Mouse (Mus musculus) 3T3-L1 (cell line): ENCODE measurements around the gene Endov.
A peak's percentile ranks its signal among the peaks of the same experiment; 100 is the strongest.

Experiments used
- DNase-seq: peaks from one replicate; pipeline ENCODE4 v3.0.0-alpha.2; 2015; ENCODE audit warnings: low read depth, low spot score

Endov gene

DNA sequence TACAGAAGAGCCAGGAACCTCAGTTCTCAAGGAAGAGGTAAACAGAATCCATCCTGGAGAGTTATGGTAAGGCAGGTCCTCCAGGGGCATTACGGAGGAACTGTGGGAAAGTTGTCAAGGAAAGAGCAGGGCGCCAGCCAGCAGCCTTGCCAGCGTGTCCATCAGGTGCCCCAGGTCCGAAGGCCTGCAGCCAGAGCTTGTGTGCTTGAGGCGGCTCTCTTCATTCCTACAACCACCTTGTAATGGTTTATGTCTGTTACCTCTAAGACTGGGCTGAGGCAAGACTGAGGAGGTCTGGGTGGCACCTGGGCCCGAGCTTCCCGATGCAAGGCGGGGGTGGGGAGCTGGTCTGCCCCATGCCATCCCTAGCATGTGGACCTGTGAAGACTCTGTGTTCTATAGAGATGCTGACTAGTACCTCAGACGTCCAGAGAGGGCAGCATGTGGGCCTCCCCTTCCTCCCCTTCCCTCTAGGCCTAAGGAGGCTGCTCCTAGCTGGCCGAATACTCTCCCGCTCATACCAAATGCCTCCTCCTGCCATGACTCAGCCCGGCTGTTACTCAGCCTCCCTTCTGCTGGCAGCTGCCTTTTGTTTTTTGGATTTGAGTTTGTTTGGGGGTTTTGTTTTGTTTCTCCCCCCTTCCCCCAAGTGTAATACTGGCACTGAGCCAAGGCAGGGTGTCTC lies 25.7 kb downstream of the Endov start:
- peak; percentile 92 for DNase-seq

DNA sequence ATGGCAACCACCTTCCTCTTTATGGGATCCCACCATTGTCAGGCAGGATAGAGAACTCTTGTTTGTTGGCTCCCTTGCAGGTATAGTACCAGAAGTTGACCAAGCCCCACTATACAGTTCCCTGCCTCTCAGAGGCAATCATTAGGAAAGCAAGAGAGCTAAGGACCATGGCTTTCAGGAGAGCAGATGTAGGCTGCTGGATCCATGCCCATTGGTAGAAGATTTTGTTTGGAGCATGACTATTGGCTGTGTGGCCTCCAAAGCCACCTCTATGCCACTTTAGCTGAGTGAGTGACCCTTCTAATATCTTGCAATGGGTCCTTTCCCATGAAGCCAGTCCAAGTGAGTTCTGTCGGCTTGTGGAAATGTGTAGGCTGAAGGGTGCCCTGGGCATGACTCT lies 28.2 kb downstream of the Endov start:
- no peak for DNase-seq

DNA sequence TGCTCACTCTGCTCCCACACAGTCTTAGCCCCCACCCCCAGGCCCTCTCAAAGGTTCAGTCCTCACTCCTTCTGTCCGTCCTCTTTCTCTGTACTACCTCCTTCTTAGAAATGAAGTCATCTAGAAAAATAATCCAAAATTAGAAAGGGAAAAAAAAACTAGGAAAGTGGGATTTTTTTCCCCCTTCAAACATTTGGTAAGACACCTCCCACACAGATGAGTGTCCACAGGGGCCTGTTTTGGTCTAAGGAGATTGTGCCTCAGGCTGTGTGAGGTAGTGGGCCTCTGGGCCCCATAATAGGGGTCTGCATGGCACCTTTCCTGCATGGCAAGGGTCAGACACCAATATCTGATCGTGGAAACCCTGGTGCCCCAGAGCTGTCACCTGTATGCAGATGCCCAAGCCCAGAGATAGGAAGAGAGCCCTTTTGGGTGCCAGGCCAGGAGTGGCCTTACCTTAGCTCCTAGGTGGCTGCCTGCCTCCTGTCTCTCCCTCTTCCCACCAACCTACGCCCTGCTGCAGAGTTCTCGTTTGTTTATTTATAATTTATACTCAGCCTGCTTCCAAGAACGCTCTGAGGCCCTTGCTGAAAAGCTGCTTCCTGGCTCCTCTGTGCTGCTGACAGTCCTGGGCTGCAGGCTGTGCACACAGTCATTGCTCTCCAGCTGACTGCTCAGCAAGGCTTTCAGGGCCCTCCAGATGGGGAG lies 29.0 kb downstream of the Endov start:
- no peak for DNase-seq

DNA sequence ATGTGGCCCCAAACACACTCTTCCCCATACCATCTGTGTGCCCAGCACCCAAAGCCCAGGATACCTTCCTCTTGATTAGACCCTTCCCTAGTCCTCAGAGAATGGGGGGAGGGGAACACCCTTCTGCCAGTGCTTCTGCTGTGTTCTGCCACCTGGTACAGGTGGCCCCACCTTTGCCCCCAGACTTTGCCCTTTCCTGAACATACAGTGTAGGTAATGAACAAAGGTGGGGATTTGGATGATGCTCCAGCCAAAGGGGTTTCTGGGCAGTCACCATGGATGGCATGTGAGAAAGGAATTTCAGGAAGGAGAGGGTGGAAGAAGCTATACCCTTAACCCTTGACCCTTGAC lies 29.5 kb downstream of the Endov start:
- DNase-seq: no peak

DNA sequence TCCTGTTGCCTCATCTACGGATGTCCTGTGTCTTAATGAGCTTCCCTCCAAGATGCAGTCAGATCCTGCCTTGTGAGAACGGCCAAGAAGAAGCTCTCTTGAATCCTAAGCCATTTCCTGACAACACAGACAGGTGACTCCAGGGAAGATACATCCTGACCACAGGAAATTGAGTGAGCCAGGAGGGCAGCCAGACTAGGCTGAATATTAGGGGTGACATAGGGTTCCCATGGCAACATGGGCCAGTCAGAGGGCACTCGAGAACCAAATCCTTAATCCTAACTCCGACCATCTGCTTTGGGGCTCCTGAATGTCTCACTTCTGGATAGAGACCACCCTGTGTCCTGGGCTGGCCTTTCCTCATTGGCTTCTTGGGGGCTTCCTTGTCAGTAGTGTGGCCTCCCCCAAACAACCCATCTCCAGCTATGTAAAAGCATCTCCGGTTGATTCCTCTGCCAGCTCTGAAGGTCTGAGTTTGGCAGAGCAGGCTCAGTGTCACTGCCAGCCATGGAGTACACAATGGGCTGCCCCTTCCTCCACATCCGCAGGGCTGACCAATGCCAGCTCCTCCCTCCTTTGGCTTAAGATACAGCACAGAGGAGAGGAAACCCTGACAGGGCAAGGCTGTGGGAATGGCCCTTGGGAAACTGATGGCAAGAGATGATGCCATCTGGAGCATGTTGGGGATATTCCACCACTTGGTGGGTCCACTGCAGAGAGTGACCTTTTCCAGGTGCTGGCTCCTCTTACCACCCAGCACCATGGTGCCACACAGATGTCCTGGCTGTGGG lies 31.0 kb downstream of the Endov start:
- no peak for DNase-seq

DNA sequence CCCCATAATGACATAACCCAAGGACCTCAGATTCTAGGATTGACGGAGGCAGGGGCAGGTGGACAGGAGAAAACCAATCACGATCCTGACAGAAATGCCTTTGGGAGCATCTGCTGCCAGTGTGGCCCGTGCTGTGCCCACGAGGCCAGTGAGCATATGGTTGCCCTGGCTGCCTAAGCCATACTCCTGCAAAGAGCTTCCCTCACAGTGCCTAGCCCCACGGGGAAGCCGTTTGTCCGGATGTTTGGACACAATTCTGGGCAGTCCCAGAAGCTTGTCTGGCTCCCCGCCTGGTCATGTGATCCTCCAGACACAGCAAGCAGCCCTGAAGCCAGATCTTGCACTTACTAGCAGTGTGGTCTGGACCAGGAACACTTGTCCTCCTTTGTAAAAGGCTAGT lies 31.6 kb downstream of the Endov start:
- DNase-seq: no peak

DNA sequence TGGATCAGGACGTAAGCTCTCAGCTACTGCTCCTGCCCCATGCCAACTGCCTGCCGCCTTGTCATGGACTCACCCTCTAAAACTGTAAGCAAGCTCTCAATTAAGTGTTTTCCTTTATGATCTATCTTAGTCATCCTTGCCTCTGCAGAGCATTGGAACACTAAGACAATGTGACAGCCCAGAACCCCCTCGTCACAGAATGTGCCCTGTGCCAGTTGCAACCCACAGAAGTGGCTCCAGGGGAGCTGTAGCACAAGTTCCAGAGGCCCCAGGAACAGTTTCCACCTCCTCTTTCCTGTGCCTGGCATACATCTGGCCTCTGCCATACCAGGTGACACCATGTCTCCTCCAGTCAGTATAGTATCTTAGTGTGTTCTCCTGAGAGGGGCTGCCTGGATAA lies 32.2 kb downstream of the Endov start:
- no peak for DNase-seq

DNA sequence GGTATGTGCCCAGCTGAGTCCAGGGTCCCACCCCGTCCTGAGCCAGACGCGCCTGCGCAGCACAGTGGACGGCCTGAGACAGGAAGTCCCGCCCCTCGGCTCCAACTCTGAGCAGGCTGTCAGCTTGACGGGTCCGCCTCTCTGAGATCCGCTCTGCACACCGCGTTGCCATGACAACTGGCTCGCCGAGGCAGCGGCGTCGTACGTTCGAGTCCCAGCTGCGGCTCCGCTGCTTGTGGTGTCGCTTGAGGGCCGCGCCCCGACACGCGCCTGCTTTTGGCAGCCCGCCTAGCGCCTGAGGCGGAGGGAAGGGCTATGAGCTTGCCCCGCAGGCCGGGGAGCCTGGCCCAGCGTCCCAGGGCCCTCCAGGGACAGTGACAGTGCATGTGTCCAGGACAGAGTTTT lies 33.4 kb downstream of the Endov start:
- DNase-seq: no peak

DNA sequence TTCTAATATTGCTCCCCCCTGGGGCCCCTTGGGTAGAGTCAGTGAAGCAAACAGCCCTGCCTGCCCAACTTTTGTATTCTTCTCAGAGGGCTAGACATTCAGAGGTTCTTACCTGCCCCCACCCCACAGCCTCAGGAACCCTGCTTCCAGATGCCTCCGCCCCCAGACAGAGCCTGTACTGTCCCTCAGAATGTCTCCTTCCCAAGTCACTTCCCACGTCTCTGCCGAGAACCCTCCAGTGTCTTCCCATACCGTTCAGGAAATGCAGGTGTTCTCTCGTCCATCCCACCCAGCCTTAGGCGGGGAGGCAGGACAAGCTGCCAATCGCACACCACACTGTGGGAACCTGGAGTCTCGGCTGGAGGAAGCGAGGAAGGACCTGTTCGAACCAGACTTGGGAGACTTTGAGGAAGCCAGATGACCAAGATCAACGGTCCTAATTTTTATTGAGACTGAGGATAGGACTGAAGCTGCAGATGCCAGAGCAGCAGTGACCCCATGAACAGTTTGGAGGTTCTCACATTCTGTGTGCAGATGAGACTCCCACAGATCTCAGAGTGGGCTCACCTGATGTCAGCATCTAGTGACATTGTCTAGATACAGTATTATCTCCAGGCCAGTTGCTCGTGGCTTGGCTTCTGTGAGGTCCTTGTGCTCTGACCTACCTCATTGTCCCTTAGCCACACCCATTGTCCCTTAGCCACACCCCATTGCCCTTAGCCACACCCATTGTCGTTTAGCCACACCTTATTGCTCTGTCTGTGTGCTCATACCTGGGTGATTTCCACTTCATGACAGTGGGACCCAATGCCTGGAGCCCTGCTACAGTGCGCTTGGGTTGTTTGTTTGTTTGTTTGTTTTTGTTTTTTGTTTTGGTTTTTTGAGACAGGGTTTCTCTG lies 35.2 kb downstream of the Endov start:
- no peak for DNase-seq

DNA sequence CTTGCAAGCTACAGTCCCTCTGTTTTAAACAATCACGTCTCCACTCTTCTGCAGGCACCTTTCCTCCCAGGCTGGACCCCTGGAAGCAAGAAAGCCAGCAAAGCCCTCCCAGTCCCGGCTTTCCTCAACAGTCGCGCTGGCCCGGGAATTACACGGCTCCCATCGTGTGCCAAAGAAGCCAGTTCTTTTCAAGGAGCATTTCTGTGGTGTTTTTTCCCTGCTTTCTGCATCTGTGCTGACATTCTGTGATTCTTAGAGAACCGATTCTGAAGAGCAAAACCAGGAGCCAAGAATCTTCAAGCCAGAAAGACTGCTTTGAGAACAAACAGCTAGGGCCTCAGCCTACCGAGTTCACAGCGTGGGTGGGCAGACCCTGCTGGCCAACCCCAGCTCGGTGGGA lies 37.8 kb downstream of the Endov start:
- DNase-seq: no peak

DNA sequence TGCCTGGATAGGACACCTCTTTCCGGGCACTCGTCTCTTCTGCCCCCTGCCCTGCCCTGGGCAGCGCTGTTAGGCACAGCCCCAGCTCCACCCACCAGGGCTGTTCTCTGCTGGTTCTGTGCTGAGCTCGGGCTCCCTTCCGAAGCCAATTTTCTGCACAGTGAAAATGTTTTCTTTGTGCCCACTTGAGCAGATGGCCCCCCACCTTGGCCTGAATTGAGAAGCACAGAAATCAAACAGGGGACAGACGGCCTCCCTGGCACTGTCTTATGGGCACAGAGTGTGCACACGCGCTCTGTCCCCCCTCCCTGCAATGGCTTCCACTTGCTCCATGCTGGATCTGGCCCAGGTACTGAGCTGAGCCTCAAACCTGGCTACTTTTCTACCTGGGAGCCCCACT lies 41.3 kb downstream of the Endov start:
- no peak for DNase-seq

DNA sequence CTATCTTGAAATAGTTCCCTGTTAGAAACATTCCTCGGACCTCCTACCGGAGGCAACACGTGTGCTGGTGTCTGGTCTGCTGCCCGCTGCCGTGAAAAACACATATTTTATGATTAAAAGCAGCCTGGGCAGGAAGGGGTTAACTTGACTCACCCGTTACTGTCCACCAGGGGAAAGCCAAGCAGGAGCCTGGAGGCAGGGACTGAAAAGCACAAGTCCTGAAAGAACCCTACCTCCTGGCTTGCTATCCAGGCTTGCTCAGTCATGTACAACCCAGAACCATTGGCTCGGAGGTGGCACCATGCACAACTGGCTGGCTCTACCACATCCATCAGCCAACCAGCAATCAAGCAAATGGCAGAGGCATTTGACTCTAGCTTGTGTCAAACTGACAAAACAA lies 42.6 kb downstream of the Endov start:
- peak; percentile 14 for DNase-seq

DNA sequence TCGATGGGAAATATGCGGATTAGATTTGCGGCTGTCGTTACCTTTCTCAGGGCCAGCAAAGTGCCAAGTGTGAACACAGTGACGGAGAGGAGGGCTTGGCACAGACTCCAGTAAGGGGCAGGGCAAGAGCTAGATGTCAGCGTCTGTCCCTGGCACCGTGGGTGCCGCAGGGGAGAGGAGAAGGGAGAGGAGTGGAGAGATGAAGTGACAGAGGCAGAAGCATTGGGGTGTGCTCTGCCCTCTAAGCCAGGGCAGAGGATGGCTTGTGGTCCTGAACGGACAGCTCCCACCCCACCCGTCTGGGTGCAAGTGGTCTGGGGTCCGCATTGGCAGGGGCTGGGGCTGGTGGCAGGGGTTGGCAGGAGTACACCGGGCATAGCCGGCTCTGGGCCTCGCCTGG lies 48.8 kb downstream of the Endov start:
- DNase-seq: no peak

DNA sequence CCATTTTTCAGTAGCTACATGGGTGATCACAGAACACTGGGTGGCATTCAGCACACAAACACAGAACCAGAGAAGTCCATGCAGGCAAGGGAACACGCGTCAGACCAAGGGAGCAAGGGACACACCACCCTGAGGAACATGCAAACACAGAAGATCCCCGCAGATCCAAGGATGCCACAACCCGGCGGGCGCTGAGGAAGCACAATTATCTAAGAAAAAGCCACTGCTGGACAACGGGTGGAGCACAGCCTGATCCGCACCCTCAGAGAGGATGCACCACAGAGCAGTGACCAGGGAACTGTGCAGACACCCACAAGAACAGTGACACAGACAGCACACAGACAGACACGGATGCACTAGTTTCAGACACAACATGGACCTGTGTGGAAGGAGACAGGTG lies 49.4 kb downstream of the Endov start:
- DNase-seq: no peak

DNA sequence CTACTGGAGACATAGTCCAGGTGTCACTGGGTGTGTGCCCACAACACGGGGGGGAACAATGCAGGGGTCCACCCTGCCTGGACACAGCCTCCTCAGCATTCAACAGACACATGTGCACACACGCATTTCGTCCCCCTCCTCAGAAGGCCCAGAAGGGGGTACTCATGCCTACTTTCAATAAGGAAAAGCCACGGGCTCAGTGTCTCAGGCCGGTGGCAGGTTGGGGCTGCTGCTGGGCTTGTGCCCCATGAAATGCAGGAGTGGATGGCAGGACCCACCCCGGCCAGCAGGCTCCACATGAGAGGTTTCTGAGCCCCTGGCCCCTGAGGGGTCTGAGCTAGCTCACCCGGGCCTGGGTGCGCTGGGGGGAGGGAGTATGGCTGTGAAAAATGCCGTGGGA lies 49.9 kb downstream of the Endov start:
- no peak for DNase-seq

DNA sequence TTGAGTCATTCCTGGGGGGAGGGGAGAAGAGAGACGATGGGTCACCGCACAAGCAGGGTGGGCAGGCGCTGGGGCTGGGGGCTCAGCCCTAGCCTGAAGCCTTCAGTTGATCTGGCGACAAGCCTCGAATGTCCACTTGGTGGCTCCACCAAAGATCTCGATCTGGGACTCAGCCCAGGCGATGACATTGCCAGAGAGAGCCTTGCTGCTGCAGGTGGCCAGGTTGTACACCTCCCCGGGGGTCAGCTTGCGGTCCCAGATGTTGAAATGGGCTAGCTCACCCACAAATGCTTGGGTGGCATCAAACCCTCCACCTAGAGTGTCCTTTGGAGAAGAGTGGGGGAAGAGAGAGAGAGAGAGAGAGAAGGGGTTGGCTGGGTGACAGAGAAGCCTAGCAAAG lies 51.2 kb downstream of the Endov start:
- no peak for DNase-seq

DNA sequence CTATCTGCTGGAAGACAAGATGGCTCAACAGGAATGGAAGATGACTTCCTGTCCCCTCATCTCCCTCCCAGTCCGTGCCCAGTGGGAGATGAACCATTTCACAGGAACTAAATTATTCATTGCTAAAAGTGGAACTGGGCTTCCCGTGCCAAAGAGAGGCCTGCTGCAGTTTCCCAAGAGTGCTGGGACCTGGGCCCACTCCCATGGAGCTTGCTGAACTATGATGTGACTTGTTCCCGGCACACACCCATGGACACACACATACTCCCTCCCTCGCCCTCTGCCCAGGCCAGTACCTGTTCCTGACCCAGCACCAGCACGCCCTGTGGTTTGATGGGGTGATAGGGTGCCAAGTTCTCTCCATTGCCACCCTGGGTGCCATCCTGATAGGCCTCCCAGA lies 51.7 kb downstream of the Endov start:
- no peak for DNase-seq

DNA sequence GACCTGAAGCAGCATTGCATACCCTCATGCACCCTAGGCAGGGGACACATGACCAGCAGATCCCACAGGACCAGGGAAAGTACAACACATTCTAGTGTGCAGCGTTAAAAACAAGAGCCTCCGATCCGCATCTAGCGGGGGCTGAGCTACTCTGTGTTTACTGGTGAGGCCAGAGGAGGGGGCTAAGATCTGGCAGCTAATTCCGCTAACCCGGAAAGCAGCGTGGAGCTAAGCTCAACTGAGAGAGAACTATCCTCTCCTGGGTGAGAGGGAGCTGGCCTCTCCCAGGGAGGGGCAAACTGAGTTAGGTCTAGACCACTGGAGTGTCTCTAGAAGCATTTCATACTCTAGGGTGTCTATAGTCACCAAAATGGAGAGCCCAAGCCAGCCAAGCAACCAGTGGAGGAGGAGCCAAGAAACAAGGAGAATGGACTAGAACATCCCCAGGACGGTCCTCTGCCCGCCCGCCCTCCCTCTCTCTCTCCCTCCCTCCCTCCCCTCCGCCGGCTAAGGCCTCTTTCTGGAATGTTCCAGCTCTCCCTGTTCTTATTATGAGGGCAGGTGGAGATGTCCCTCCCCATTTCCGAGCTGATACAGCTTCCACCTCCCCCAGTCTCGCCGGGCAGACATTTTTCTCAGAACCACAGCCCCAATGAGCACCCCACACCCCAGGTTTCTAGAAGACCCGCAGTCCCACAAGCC lies 52.8 kb downstream of the Endov start:
- DNase-seq: no peak

DNA sequence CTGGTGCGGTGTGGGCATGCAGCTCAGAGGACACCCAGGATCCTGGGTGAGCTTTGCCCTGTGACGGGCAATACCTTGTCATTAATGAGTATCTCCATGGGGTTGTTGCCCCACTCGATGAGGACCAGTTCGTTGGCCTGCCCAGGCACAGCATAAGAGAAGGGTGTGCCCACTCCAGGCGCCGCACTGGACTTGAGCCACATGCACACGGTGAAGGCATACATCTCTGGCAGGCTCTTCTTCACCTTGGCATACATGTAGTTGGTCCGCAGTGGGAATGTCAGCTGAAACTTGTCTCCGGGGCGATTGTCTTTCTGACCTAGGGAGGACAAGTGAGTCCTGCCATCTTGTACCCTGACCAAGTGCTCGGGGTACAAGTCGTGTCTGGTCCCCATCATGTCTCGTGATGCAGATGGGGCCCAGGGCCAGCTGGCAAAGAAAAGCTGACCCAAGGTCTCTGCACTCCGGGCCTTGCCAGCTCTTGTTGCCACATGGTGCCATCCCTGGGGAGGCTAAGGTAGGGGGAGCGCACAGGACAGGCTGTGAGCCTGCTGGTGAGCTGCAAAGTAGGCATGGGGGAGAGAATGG lies 53.5 kb downstream of the Endov start:
- DNase-seq: no peak

DNA sequence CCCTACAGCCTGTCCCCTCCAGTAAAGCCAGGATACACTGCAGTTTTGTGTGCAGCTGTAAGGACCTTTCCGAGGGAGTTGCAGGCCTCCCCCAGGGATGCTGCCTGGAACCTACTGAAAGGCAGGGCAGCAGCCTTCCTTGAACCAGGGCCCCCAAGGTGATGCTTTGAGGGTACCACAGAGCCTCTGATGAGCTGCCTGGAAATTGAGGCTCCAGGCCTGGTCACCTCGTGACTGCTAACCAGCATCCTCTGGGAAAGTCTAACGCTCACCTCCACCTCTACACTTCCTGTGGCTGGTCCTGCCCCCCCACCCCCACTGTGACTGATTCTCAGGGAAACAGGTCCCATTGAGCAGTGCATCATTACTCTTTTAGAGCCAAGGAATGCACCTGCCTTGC lies 54.1 kb downstream of the Endov start:
- no peak for DNase-seq
